In the genomic region with DNA sequence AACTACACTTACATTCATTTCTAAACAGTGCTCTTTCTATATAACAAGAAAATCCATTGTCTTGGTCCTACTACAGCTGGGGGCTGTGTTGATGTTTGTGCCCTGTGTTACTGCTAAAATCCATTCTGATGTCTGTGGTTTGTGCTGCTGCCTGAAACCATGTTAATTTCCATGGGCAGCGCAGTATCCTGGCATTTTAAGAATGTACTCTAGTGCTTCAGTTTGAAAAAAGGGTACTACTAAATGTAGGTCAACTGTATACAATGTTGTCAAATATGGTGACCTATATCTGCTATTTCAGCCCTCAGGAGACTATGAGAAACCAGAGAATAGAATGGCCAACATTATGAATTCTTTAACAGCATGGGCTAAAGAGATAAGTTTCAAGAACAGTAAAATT, we compare ENCODE assay signal across 22 mouse cellular contexts.
DNase-seq lines count a peak whose midpoint lies in the region; ATAC-seq and TF ChIP-seq lines count a peak whose summit lies in the region.
"Had no signal": no experiment of that assay in that cellular context is flagged by ENCODE, and none has a peak within 500 bp of the region (broad histone marks: within the 10 kb centered on the region; RNA-seq: fewer than 3 reads in every experiment).

No protein-coding gene starts in this region.

- 83% methylated on average over 1 of the region's 1 CpGs for WGBS in liver, postnatal 0 days (ENCODE audit: insufficient replicate concordance)

- no peak overlapping the region for H3K4me3 ChIP-seq in liver, postnatal 0 days (ENCODE audit: low read depth, low read length)

- no peak for TF ChIP-seq EP300 in liver, postnatal 0 days (IDR thresholded peaks at IDR 0.05; ENCODE audit: low read depth)

- no peak for TF ChIP-seq CTCF in liver, postnatal 0 days (IDR thresholded peaks at IDR 0.05; ENCODE audit: low read depth)

- H3K4me2 ChIP-seq in liver, postnatal 0 days (ENCODE audit: low read depth, low read length): no peak overlapping the region

- H3K4me1 ChIP-seq in liver, postnatal 0 days (ENCODE audit: insufficient read depth): no peaks in the 10 kb centered on the region

- no peak overlapping the region for H3K27ac ChIP-seq in liver, postnatal 0 days (ENCODE audit: low read depth)

- DNase-seq in Muller cell, postnatal 12 days (ENCODE audit: inconsistent ontology term): peak; percentile 58
- DNase-seq in retina, embryonic 14.5 days (ENCODE audit: low spot score): peak; percentile 14
- DNase-seq in retina, postnatal 1 day: peak; percentile 60
- DNase-seq in left cerebral cortex, adult 18-20 months (ENCODE audit: low spot score in 2 of 2): no peak
- no peak for DNase-seq in liver, postnatal 0 days
- DNase-seq: adrenal gland, adult 2 months; adrenal gland, adult 8-10 months; adrenal gland, postnatal 10 days; adrenal gland, postnatal 14 days; adrenal gland, postnatal 25 days; adrenal gland, postnatal 36 days; B cell, adult 2 months; cerebellum, adult 11 months; cerebellum, adult 11-12 months; cerebellum, adult 18-20 months; cerebellum, adult 2 months had no signal

- H3K27me3 ChIP-seq in liver, postnatal 0 days (ENCODE audit: insufficient read depth, low read length): no peaks in the 10 kb centered on the region
- H3K27me3 ChIP-seq: CH12.LX, Patski had no signal

- no peaks in the 10 kb centered on the region for H3K9me3 ChIP-seq in liver, postnatal 0 days (ENCODE audit: low read length)
- H3K9me3 ChIP-seq: G1E had no signal

- no peak for ATAC-seq in frontal cortex, adult (ENCODE audit: low TSS enrichment)
- ATAC-seq in liver, postnatal 0 days: no peak
- ATAC-seq: activated CD4-positive, CD25-positive, alpha-beta regulatory T cell, adult 4 months; CD4-positive, CD25-positive, alpha-beta regulatory T cell, adult 4 months; Patski had no signal

- no peak overlapping the region for H3K9ac ChIP-seq in liver, postnatal 0 days (replicated peaks)

- no peaks in the 10 kb centered on the region for H3K36me3 ChIP-seq in liver, postnatal 0 days (replicated peaks; ENCODE audit: insufficient read depth, low read length)
- H3K36me3 ChIP-seq: G1E had no signal

Comparison
In these comparisons a context has a peak if more than half of its experiments do, and no peak if none do; other contexts are left out.
1. DNase-seq: peak in Muller cell, postnatal 12 days (single experiment), retina, embryonic 14.5 days (single experiment) and retina, postnatal 1 day (single experiment); none in left cerebral cortex, adult 18-20 months (0 of 2) and liver, postnatal 0 days (single experiment).